Mouse (Mus musculus): ENCODE measurements around the gene Orc5. TPM values are rescaled to one million over a fixed set of nuclear protein-coding genes. Genes with fewer than 3 reads are reported as not detected.

Gene Orc5
- polyA plus RNA-seq (2017; shearing (Covaris generic)): 67.8 TPM

GRCm38 (mm10) chr5:22550033-22550551, at the start of gene Orc5:
Orc5 (minus strand) TSS chr5:22550429.

Other genes starting within 250 kb of the Orc5 start
- 0.10 TPM for gene Reln, start 205.7 kb downstream of the Orc5 start, polyA plus RNA-seq (2017; shearing (Covaris generic))
- 0.10 TPM for gene Lhfpl3, start 195.6 kb upstream of the Orc5 start, polyA plus RNA-seq (2017; shearing (Covaris generic))

All from inflammation-experienced regulatory T-cells, adult 16 weeks (primary cell).